Mouse (Mus musculus): ENCODE data around the gene Cwh43. TPM values are rescaled to one million over a fixed set of nuclear protein-coding genes. Genes with fewer than 3 reads are reported as not detected.

Gene Cwh43
- total RNA-seq, 1 experiment, result 0.31 TPM

DNA sequence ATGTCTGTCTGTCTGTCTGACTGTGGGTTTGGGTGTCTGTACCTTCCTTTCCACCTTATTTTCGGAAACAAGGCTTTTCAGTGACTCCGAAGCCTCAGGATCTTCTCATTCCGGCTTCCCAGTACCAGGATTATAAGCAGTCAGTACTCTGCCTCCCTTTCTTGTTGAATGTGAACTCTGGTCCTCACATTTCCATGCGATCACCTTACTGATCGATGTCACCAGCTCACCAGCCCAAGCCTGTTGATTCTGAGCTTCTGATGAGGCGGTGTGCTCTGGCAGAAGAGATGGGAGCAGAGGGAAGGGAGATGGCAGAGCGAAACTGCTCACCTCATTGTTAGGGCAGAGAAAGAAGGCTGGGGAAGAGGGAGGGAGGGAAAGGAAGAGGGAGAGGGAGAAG is 24.4 kb upstream of the Cwh43 start:
- H3K36me3 ChIP-seq (ENCODE audit: control insufficient read depth, insufficient read depth, low read length, poor library complexity, severe bottlenecking), result no peaks in the 10 kb centered on the region
- H3K4me1 ChIP-seq (ENCODE audit: control insufficient read depth in 2 of 2, insufficient read depth in 2 of 2, low read length in 2 of 2, poor library complexity in 1 of 2), result no peaks in the 10 kb centered on the region
- no peak overlapping the region for H3K27ac ChIP-seq (ENCODE audit: insufficient read depth, low read depth, low read length, poor library complexity, severe bottlenecking)
- H3K9me3 ChIP-seq (ENCODE audit: control insufficient read depth, insufficient read depth, low read depth, low read length), result no peaks in the 10 kb centered on the region
- TF ChIP-seq HCFC1 (IDR thresholded peaks at IDR 0.05; ENCODE audit: borderline replicate concordance, insufficient read depth, low read length) (no peak), CHD2 (IDR thresholded peaks at IDR 0.05; ENCODE audit: low read depth, low read length) (no peak)
- H3K9ac ChIP-seq (ENCODE audit: insufficient read depth, low read depth, low read length, poor library complexity, severe bottlenecking), result no peak overlapping the region
- in situ Hi-C loops (cut with MboI; ENCODE audit: low sequenced_read_pairs in 2 of 2, unreplicated experiment in 2 of 2), result loop anchor here (10.0 to 25.0 kb wide), 3 partner anchors 244 to 397 kb away; no protein-coding TSS in a partner anchor
- no peak overlapping the region for H3K4me3 ChIP-seq (ENCODE audit: insufficient read depth in 1 of 2, low read depth in 1 of 2, low read length in 2 of 2, poor library complexity in 1 of 2, severe bottlenecking in 1 of 2)
- no peak for DNase-seq (ENCODE audit: low read depth, low spot score)

DNA sequence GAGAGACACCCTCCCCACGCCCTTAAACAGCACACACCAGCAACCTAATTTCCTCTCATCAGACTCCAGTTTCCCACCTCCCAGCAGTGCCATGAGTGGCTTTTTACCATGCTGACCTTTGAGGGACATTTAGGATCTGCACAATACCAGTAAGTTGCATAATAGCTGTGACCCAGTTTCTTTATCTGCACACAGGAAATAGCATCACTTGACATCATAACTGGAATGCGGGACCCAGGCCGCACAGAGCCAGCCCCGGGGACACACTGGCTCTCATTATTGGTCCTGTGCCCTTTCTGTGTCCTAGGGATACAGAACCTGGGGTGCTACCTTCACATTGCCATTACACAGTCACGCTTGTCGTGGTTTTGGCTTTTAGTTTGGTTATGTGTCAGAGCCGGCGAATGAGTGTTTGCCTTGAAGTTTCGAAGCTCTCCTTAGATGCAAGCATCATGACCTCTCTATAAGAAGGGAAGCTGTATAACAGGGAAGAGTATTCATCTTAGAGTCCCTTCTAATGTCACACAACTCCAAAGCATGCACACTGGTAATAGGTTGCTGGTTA is 23.8 kb upstream of the Cwh43 start:
- no peak overlapping the region for H3K27ac ChIP-seq (ENCODE audit: insufficient read depth, low read depth, low read length, poor library complexity, severe bottlenecking)

DNA sequence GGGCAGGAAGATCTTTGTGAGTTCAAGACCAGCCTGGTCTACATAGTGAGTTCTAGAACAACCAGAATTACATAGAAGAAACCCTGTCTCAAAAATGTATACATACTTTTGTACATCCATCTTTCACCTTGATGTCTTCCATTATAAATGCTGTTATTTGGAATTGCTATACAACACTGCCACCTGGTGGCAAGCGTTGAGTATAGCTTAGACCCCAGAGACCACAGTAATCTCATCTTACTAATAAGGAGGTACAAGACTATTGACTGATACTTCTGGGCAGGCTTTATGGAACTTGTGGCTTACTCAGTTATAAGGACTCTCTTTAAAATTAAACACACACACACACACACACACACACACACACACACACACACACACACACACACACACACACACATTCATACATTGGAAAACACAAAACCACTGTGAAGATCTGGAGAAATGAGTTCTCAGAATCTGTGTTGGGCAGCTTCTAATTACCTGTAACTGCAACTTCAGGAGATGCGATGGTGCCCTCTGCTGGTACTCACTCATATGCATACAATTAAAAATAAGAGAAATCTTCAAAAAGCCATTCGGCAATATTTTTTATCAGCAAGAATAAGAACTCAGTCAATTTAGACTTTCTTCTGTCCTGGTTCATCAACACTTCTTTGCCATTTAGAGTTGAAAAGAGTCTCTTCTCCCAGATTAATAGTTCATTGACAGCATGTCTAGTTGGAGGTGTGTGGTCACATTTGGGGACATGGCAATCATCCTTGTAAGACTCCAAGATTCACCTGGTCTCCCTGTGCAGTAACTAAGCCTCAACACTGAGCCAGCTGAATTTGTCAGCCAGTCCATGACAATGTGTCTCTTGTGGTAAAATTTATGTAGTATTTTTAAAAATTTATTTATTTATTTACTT is 22.9 kb upstream of the Cwh43 start:
- no peak for DNase-seq (ENCODE audit: low read depth, low spot score)
- in situ Hi-C loops (cut with MboI; ENCODE audit: low sequenced_read_pairs in 2 of 2, unreplicated experiment in 2 of 2), result loop anchor here (10.0 to 25.0 kb wide), 3 partner anchors 246 to 398 kb away; no protein-coding TSS in a partner anchor
- no peaks in the 10 kb centered on the region for H3K9me3 ChIP-seq (ENCODE audit: control insufficient read depth, insufficient read depth, low read depth, low read length)

More for the DNA sequence above, 23.8 kb upstream of the Cwh43 start:
- no peak for TF ChIP-seq ZNF384 (IDR thresholded peaks at IDR 0.05; ENCODE audit: low read depth, low read length)
- no peak for TF ChIP-seq MAFK (IDR thresholded peaks at IDR 0.05; ENCODE audit: insufficient read depth, low read depth, low read length)
- no peak for TF ChIP-seq HCFC1 (IDR thresholded peaks at IDR 0.05; ENCODE audit: borderline replicate concordance, insufficient read depth, low read length)
- no peak for TF ChIP-seq CHD2 (IDR thresholded peaks at IDR 0.05; ENCODE audit: low read depth, low read length)
- TF ChIP-seq ZC3H11A (IDR thresholded peaks at IDR 0.05; ENCODE audit: borderline replicate concordance, low read depth, low read length), result no peak
- no peak for DNase-seq (ENCODE audit: low read depth, low spot score)
- in situ Hi-C loops (cut with MboI; ENCODE audit: low sequenced_read_pairs in 2 of 2, unreplicated experiment in 2 of 2), result loop anchor here (10.0 to 25.0 kb wide), 3 partner anchors 245 to 397 kb away; no protein-coding TSS in a partner anchor
- no peaks in the 10 kb centered on the region for H3K36me3 ChIP-seq (ENCODE audit: control insufficient read depth, insufficient read depth, low read length, poor library complexity, severe bottlenecking)
- no peaks in the 10 kb centered on the region for H3K9me3 ChIP-seq (ENCODE audit: control insufficient read depth, insufficient read depth, low read depth, low read length)
- no peak overlapping the region for H3K4me3 ChIP-seq (ENCODE audit: insufficient read depth in 1 of 2, low read depth in 1 of 2, low read length in 2 of 2, poor library complexity in 1 of 2, severe bottlenecking in 1 of 2)
- no peaks in the 10 kb centered on the region for H3K4me1 ChIP-seq (ENCODE audit: control insufficient read depth in 2 of 2, insufficient read depth in 2 of 2, low read length in 2 of 2, poor library complexity in 1 of 2)
- H3K9ac ChIP-seq (ENCODE audit: insufficient read depth, low read depth, low read length, poor library complexity, severe bottlenecking), result no peak overlapping the region

DNA sequence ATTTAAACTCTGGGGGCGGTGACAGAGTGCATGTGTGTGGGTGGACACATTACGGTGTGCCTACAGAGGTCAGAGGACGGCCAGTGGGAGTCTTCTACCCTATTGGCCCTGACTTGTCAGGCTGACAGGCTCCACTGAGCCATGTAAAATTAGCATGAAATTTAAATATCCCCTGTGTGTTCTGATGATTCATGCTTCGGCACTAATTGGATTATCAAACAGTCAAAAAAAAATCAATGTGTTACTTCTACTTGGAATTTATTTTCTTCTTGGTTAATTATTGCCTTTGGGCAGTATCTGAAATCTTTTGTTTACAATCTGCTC is 22.3 kb upstream of the Cwh43 start:
- DNase-seq (ENCODE audit: low read depth, low spot score), result no peak
- no peaks in the 10 kb centered on the region for H3K9me3 ChIP-seq (ENCODE audit: control insufficient read depth, insufficient read depth, low read depth, low read length)
- in situ Hi-C loops (cut with MboI; ENCODE audit: low sequenced_read_pairs in 2 of 2, unreplicated experiment in 2 of 2), result loop anchor here (10.0 to 25.0 kb wide), 3 partner anchors 246 to 399 kb away; no protein-coding TSS in a partner anchor
- TF ChIP-seq ZNF384 (IDR thresholded peaks at IDR 0.05; ENCODE audit: low read depth, low read length) (no peak), ZC3H11A (IDR thresholded peaks at IDR 0.05; ENCODE audit: borderline replicate concordance, low read depth, low read length) (no peak), MAFK (IDR thresholded peaks at IDR 0.05; ENCODE audit: insufficient read depth, low read depth, low read length) (no peak), CHD2 (IDR thresholded peaks at IDR 0.05; ENCODE audit: low read depth, low read length) (no peak), HCFC1 (IDR thresholded peaks at IDR 0.05; ENCODE audit: borderline replicate concordance, insufficient read depth, low read length) (no peak)
- no peaks in the 10 kb centered on the region for H3K4me1 ChIP-seq (ENCODE audit: control insufficient read depth in 2 of 2, insufficient read depth in 2 of 2, low read length in 2 of 2, poor library complexity in 1 of 2)
- H3K36me3 ChIP-seq (ENCODE audit: control insufficient read depth, insufficient read depth, low read length, poor library complexity, severe bottlenecking), result no peaks in the 10 kb centered on the region
- H3K9ac ChIP-seq (ENCODE audit: insufficient read depth, low read depth, low read length, poor library complexity, severe bottlenecking), result no peak overlapping the region
- H3K27ac ChIP-seq (ENCODE audit: insufficient read depth, low read depth, low read length, poor library complexity, severe bottlenecking), result no peak overlapping the region
- H3K4me3 ChIP-seq (ENCODE audit: insufficient read depth in 1 of 2, low read depth in 1 of 2, low read length in 2 of 2, poor library complexity in 1 of 2, severe bottlenecking in 1 of 2), result no peak overlapping the region

More for the DNA sequence above, 22.9 kb upstream of the Cwh43 start:
- no peak overlapping the region for H3K27ac ChIP-seq (ENCODE audit: insufficient read depth, low read depth, low read length, poor library complexity, severe bottlenecking)
- H3K4me1 ChIP-seq (ENCODE audit: control insufficient read depth in 2 of 2, insufficient read depth in 2 of 2, low read length in 2 of 2, poor library complexity in 1 of 2), result no peaks in the 10 kb centered on the region
- H3K4me3 ChIP-seq (ENCODE audit: insufficient read depth in 1 of 2, low read depth in 1 of 2, low read length in 2 of 2, poor library complexity in 1 of 2, severe bottlenecking in 1 of 2), result no peak overlapping the region
- H3K36me3 ChIP-seq (ENCODE audit: control insufficient read depth, insufficient read depth, low read length, poor library complexity, severe bottlenecking), result no peaks in the 10 kb centered on the region
- TF ChIP-seq ZNF384 (IDR thresholded peaks at IDR 0.05; ENCODE audit: low read depth, low read length) (no peak), CHD2 (IDR thresholded peaks at IDR 0.05; ENCODE audit: low read depth, low read length) (no peak), HCFC1 (IDR thresholded peaks at IDR 0.05; ENCODE audit: borderline replicate concordance, insufficient read depth, low read length) (no peak), MAFK (IDR thresholded peaks at IDR 0.05; ENCODE audit: insufficient read depth, low read depth, low read length) (no peak), ZC3H11A (IDR thresholded peaks at IDR 0.05; ENCODE audit: borderline replicate concordance, low read depth, low read length) (peak; percentile 97)
- H3K9ac ChIP-seq (ENCODE audit: insufficient read depth, low read depth, low read length, poor library complexity, severe bottlenecking), result no peak overlapping the region
